7 mouse cellular contexts compared by ENCODE assay signal in the genomic region with DNA sequence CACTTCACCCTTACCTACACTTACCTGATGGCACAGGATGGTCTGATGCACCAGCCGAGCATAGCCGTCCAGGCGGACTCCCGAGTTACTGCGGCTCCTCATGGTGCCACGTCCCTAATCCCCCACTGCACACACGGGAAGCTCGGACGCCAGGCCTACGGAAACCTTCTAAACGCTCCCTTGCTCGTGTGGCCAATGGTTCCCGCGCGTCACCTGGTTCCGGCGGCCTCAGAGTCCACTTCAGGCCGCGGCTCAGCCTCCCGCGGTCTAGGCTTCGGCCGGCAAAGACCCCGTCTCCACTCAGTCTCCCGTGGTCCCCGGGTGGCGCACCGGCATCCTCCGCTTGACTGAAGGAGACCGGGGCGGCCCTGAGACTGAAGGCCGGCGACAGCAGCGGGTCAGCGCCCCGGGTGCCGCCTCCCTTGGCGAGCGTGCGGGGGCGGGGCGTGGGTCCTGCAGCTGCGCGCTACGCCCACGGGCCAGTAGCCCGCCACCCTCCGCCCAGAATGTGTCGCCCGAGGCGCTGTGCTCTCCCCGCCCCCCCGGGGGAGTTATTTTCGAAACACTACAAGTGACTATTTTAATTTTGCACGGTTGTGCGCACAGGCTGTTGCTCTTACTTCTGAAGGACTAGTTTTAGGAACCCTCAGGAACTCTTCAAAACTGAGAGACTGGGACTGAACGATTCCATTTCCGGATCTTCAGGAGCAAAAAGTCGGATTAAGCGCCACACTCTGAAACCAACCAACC. TPM values are rescaled to one million over a fixed set of nuclear protein-coding genes. Genes with fewer than 3 reads are reported as not detected.
A peak's percentile ranks its signal among the peaks of the same experiment; 100 is the strongest.
DNase-seq lines count a peak whose midpoint lies in the region; ATAC-seq lines count a peak whose summit lies in the region.

Phka1 (minus strand) TSS at position 424 of the 750 bp plus-strand sequence.

- no peaks in the 10 kb centered on the region for H3K9me3 ChIP-seq in embryonic facial prominence, embryonic 12.5 days
- H3K9me3 ChIP-seq in limb, embryonic 12.5 days = no peaks in the 10 kb centered on the region
- H3K9me3 ChIP-seq in midbrain, embryonic 14.5 days (ENCODE audit: control insufficient read depth, low read length) = no peaks in the 10 kb centered on the region

- ATAC-seq in embryonic facial prominence, embryonic 12.5 days (ENCODE audit: insufficient number of reproducible peaks, insufficient read depth, low FRiP score, low TSS enrichment) = 0 out of 2 replicates have a peak, but pooled peaks have one; percentile 60
- peak; percentile 73; the same call in 1 of the 2 replicates for ATAC-seq in limb, embryonic 12.5 days (ENCODE audit: insufficient number of reproducible peaks, insufficient read depth, low FRiP score, low TSS enrichment, low read depth)
- peak; percentile 72 for ATAC-seq in midbrain, embryonic 14.5 days (ENCODE audit: low FRiP score, low TSS enrichment)

- WGBS in embryonic facial prominence, embryonic 12.5 days = 20% methylated on average over 59 of the region's 60 CpGs
- WGBS in limb, embryonic 12.5 days = 19% methylated on average over 53 of the region's 60 CpGs
- 24% methylated on average over 42 of the region's 60 CpGs for WGBS in midbrain, embryonic 14.5 days

- H3K36me3 ChIP-seq in embryonic facial prominence, embryonic 12.5 days = no peaks in the 10 kb centered on the region
- H3K36me3 ChIP-seq in limb, embryonic 12.5 days = no peaks in the 10 kb centered on the region
- H3K36me3 ChIP-seq in midbrain, embryonic 14.5 days (ENCODE audit: control insufficient read depth, insufficient read depth, low read length) = no peaks in the 10 kb centered on the region

- peak within 1 kb of the TSS; percentile 52 for H3K4me3 ChIP-seq in embryonic facial prominence, embryonic 12.5 days
- peak within 1 kb of the TSS; percentile 54 for H3K4me3 ChIP-seq in limb, embryonic 12.5 days (replicated peaks)
- H3K4me3 ChIP-seq in midbrain, embryonic 14.5 days (replicated peaks; ENCODE audit: low read depth, low read length) = peak within 1 kb of the TSS; percentile 47

- peak; percentile 90 to 94 for DNase-seq in adrenal gland, postnatal 36 days
- DNase-seq in heart, adult 18-20 months = peak; percentile 89 to 93
- DNase-seq in kidney, adult 8-10 months = peak; percentile 77 to 80
- DNase-seq in midbrain, embryonic 14.5 days = peak; percentile 72
- DNase-seq in spleen, adult 18-20 months = peak; percentile 70 to 77

- H3K9ac ChIP-seq in embryonic facial prominence, embryonic 12.5 days = peak within 1 kb of the TSS; percentile 55
- peak within 1 kb of the TSS; percentile 58 for H3K9ac ChIP-seq in limb, embryonic 12.5 days (replicated peaks)
- H3K9ac ChIP-seq in midbrain, embryonic 14.5 days (replicated peaks; ENCODE audit: low read length) = peak within 1 kb of the TSS; percentile 49; the same call in 1 of the 2 replicates

- H3K4me1 ChIP-seq in embryonic facial prominence, embryonic 12.5 days = no peaks in the 10 kb centered on the region
- no peaks in the 10 kb centered on the region for H3K4me1 ChIP-seq in limb, embryonic 12.5 days (replicated peaks)
- H3K4me1 ChIP-seq in midbrain, embryonic 14.5 days (ENCODE audit: control insufficient read depth, insufficient read depth, low read length) = peaks cover 4% of the 10 kb centered on the region; the same call in 1 of the 2 replicates

- H3K27ac ChIP-seq in embryonic facial prominence, embryonic 12.5 days = 0 out of 2 replicates have a peak within 1 kb of the TSS, but pooled peaks have one; percentile 2
- H3K27ac ChIP-seq in limb, embryonic 12.5 days = 0 out of 2 replicates have a peak within 1 kb of the TSS, but pooled peaks have one; percentile 12
- H3K27ac ChIP-seq in midbrain, embryonic 14.5 days (replicated peaks; ENCODE audit: low read depth, low read length) = no peak within 1 kb of the TSS

- peak within 1 kb of the TSS; percentile 52 for H3K4me2 ChIP-seq in embryonic facial prominence, embryonic 12.5 days (replicated peaks)
- H3K4me2 ChIP-seq in limb, embryonic 12.5 days = peak within 1 kb of the TSS; percentile 58
- peak within 1 kb of the TSS; percentile 61 for H3K4me2 ChIP-seq in midbrain, embryonic 14.5 days (ENCODE audit: low read length)

- peaks cover 18% of the 10 kb centered on the region for H3K27me3 ChIP-seq in embryonic facial prominence, embryonic 12.5 days
- H3K27me3 ChIP-seq in limb, embryonic 12.5 days = peaks cover 32% of the 10 kb centered on the region
- H3K27me3 ChIP-seq in midbrain, embryonic 14.5 days (ENCODE audit: control insufficient read depth, insufficient read depth, low read length) = no peaks in the 10 kb centered on the region

RNA-seq across cellular contexts. Expression of gene Phka1, which starts in this region (rescaled TPM):
- total RNA-seq in adrenal gland, postnatal 36 days (2021) = 10 to 100 TPM; 14.3 to 17.2 TPM
- 13.1 and 13.8 TPM in 2 replicates for polyA plus RNA-seq in embryonic facial prominence, embryonic 12.5 days (2016; fragmentation: Nextera tagmentation; extraction: Ambion mirVana)
- 10 to 100 TPM; 37.4 to 46.6 TPM for total RNA-seq in heart, adult 18-20 months (2021)
- polyA plus RNA-seq in limb, embryonic 12.5 days (2016; fragmentation: Nextera tagmentation; extraction: Ambion mirVana) = 17.2 and 17.7 TPM in 2 replicates
- polyA plus RNA-seq in midbrain, embryonic 14.5 days (2014; fragmentation: Nextera tagmentation; extraction: Ambion mirVana) = 5.2 and 7.8 TPM in 2 replicates
